Mouse (Mus musculus): Measurements from ENCODE around the gene Arhgap15. TPM values are rescaled to one million over a fixed set of nuclear protein-coding genes. Genes with fewer than 3 reads are reported as not detected.

The Arhgap15 gene
- polyA plus RNA-seq, 1 experiment from 2014 or later = 0.86 TPM

- no peak overlapping the region for H3K4me3 ChIP-seq (ENCODE audit: low read depth, low read length)
- ATAC-seq (ENCODE audit: insufficient read depth) (no peak), DNase-seq (no peak)
- no peak overlapping the region for H3K9ac ChIP-seq
- no peaks in the 10 kb centered on the region for H3K36me3 ChIP-seq (ENCODE audit: insufficient read depth)
- no peak overlapping the region for H3K4me2 ChIP-seq
- TF ChIP-seq CTCF (IDR thresholded peaks at IDR 0.05; ENCODE audit: low read depth) = no peak
- H3K27ac ChIP-seq (ENCODE audit: low read depth) = no peak overlapping the region
- H3K27me3 ChIP-seq (ENCODE audit: insufficient read depth, low read length) = no peaks in the 10 kb centered on the region
- H3K9me3 ChIP-seq (ENCODE audit: low read depth, low read length) = no peaks in the 10 kb centered on the region
- H3K4me1 ChIP-seq (ENCODE audit: insufficient read depth) = no peaks in the 10 kb centered on the region
- 70% methylated on average over 4 of the region's 4 CpGs for WGBS
Measured at GRCm38 (mm10) chr2:44081241-44081640, 332.6 kb downstream of the Arhgap15 start.

- no peaks in the 10 kb centered on the region for H3K4me1 ChIP-seq (ENCODE audit: insufficient read depth)
- H3K27me3 ChIP-seq (ENCODE audit: insufficient read depth, low read length) = no peaks in the 10 kb centered on the region
- 29% methylated on average over 2 of the region's 2 CpGs for WGBS
- no peak overlapping the region for H3K4me2 ChIP-seq
- DNase-seq = no peak
- no peak for ATAC-seq (ENCODE audit: insufficient read depth)
- no peak overlapping the region for H3K4me3 ChIP-seq (ENCODE audit: low read depth, low read length)
- no peak for TF ChIP-seq CTCF (IDR thresholded peaks at IDR 0.05; ENCODE audit: low read depth)
- H3K9me3 ChIP-seq (ENCODE audit: low read depth, low read length) = no peaks in the 10 kb centered on the region
- no peak overlapping the region for H3K9ac ChIP-seq
- no peak overlapping the region for H3K27ac ChIP-seq (ENCODE audit: low read depth)
- no peaks in the 10 kb centered on the region for H3K36me3 ChIP-seq (ENCODE audit: insufficient read depth)
Measured at GRCm38 (mm10) chr2:44084471-44084870, 335.8 kb downstream of the Arhgap15 start.

GRCm38 (mm10) chr2:44086403-44087056 is 337.9 kb downstream of the Arhgap15 start:
- ATAC-seq (ENCODE audit: insufficient read depth) (no peak), DNase-seq (no peak)
- Histone ChIP-seq H3K4me3 (ENCODE audit: low read depth, low read length) (no peak overlapping the region), H3K36me3 (ENCODE audit: insufficient read depth) (no peaks in the 10 kb centered on the region), H3K9ac (no peak overlapping the region), H3K27me3 (ENCODE audit: insufficient read depth, low read length) (no peaks in the 10 kb centered on the region), H3K9me3 (ENCODE audit: low read depth, low read length) (no peaks in the 10 kb centered on the region), H3K4me2 (no peak overlapping the region), H3K4me1 (ENCODE audit: insufficient read depth) (no peaks in the 10 kb centered on the region), H3K27ac (ENCODE audit: low read depth) (no peak overlapping the region)
- WGBS = 52% methylated on average over 5 of the region's 5 CpGs
- no peak for TF ChIP-seq CTCF (IDR thresholded peaks at IDR 0.05; ENCODE audit: low read depth)

- Histone ChIP-seq H3K27ac (ENCODE audit: low read depth) (no peak overlapping the region), H3K4me2 (no peak overlapping the region), H3K9me3 (ENCODE audit: low read depth, low read length) (no peaks in the 10 kb centered on the region; the same call in 1 of the 2 replicates), H3K9ac (no peak overlapping the region), H3K4me1 (ENCODE audit: insufficient read depth) (no peaks in the 10 kb centered on the region), H3K27me3 (ENCODE audit: insufficient read depth, low read length) (no peaks in the 10 kb centered on the region), H3K4me3 (ENCODE audit: low read depth, low read length) (no peak overlapping the region), H3K36me3 (ENCODE audit: insufficient read depth) (no peaks in the 10 kb centered on the region)
- DNase-seq (no peak), ATAC-seq (ENCODE audit: insufficient read depth) (no peak)
- no peak for TF ChIP-seq CTCF (IDR thresholded peaks at IDR 0.05; ENCODE audit: low read depth)
- 63% methylated on average over 4 of the region's 4 CpGs for WGBS
Measured at GRCm38 (mm10) chr2:44098552-44098951, 349.9 kb downstream of the Arhgap15 start.

- no peak overlapping the region for H3K27ac ChIP-seq (ENCODE audit: low read depth)
- no peak for DNase-seq
- no peak for TF ChIP-seq CTCF (IDR thresholded peaks at IDR 0.05; ENCODE audit: low read depth)
Measured at GRCm38 (mm10) chr2:44102351-44102750, 353.7 kb downstream of the Arhgap15 start.

GRCm38 (mm10) chr2:44103321-44103720 is 354.7 kb downstream of the Arhgap15 start:
- H3K36me3 ChIP-seq (ENCODE audit: insufficient read depth) = no peaks in the 10 kb centered on the region
- H3K27ac ChIP-seq (ENCODE audit: low read depth) = peak overlapping the region; percentile 54; the same call in 1 of the 2 replicates
- DNase-seq = no peak
- no peak for TF ChIP-seq CTCF (IDR thresholded peaks at IDR 0.05; ENCODE audit: low read depth)
- WGBS = 66% methylated on average over 8 of the region's 8 CpGs
- no peaks in the 10 kb centered on the region for H3K4me1 ChIP-seq (ENCODE audit: insufficient read depth)
- H3K9me3 ChIP-seq (ENCODE audit: low read depth, low read length) = no peaks in the 10 kb centered on the region
- no peaks in the 10 kb centered on the region for H3K27me3 ChIP-seq (ENCODE audit: insufficient read depth, low read length)
- no peak overlapping the region for H3K4me2 ChIP-seq
- no peak overlapping the region for H3K4me3 ChIP-seq (ENCODE audit: low read depth, low read length)
- H3K9ac ChIP-seq = no peak overlapping the region
- ATAC-seq (ENCODE audit: insufficient read depth) = no peak

More at GRCm38 (mm10) chr2:44102351-44102750, 353.7 kb downstream of the Arhgap15 start:
- Histone ChIP-seq H3K9me3 (ENCODE audit: low read depth, low read length) (no peaks in the 10 kb centered on the region; the same call in 1 of the 2 replicates), H3K4me3 (ENCODE audit: low read depth, low read length) (no peak overlapping the region), H3K4me2 (no peak overlapping the region), H3K27me3 (ENCODE audit: insufficient read depth, low read length) (no peaks in the 10 kb centered on the region), H3K9ac (no peak overlapping the region), H3K4me1 (ENCODE audit: insufficient read depth) (no peaks in the 10 kb centered on the region), H3K36me3 (ENCODE audit: insufficient read depth) (no peaks in the 10 kb centered on the region)
- WGBS = 82% methylated on average over 6 of the region's 6 CpGs
- no peak for ATAC-seq (ENCODE audit: insufficient read depth)

GRCm38 (mm10) chr2:44103742-44104141 is 355.1 kb downstream of the Arhgap15 start:
- H3K4me3 ChIP-seq (ENCODE audit: low read depth, low read length) = no peak overlapping the region
- H3K4me2 ChIP-seq = no peak overlapping the region
- no peaks in the 10 kb centered on the region for H3K36me3 ChIP-seq (ENCODE audit: insufficient read depth)
- H3K27me3 ChIP-seq (ENCODE audit: insufficient read depth, low read length) = no peaks in the 10 kb centered on the region
- DNase-seq (peak; percentile 74), ATAC-seq (ENCODE audit: insufficient read depth) (no peak)
- H3K27ac ChIP-seq (ENCODE audit: low read depth) = peak overlapping the region; percentile 92
- no peak overlapping the region for H3K9ac ChIP-seq
- peak; percentile 58 for TF ChIP-seq CTCF (IDR thresholded peaks at IDR 0.05; ENCODE audit: low read depth)
- no peaks in the 10 kb centered on the region for H3K4me1 ChIP-seq (ENCODE audit: insufficient read depth)
- WGBS = 56% methylated on average over 5 of the region's 5 CpGs
- H3K9me3 ChIP-seq (ENCODE audit: low read depth, low read length) = no peaks in the 10 kb centered on the region
